Mouse (Mus musculus) heart, postnatal 0 days (tissue): ENCODE measurements around the gene Zfp318. TPM values are rescaled to one million over a fixed set of nuclear protein-coding genes. Genes with fewer than 3 reads are reported as not detected.

Experiments used
- ATAC-seq: fragments of 200-750 bp; cut with Nextera tagmentation; 2 replicates; pipeline ENCODE4 v1.8.0; 2017; ENCODE audit warnings: low read depth, moderate number of reproducible peaks, moderate library complexity; ENCODE audit not compliant: insufficient read depth
- DNase-seq: peaks from one replicate; pipeline ENCODE4 v3.0.0-alpha.2; 2016; ENCODE audit warnings: low spot score
- H3K27ac ChIP-seq: fragments of 300-500 bp; sonication (generic); 2 replicates; pipeline ENCODE4 v1.5.1; 2014; ENCODE audit warnings: low read depth, mild to moderate bottlenecking
- H3K27me3 ChIP-seq: fragments of 300-500 bp; sonication (generic); 2 replicates; pipeline ENCODE4 v1.6.1; 2014; ENCODE audit warnings: low read length, mixed read lengths; ENCODE audit not compliant: control insufficient read depth, insufficient read depth
- H3K36me3 ChIP-seq: fragments of 300-500 bp; sonication (generic); replicated peaks from 2 replicates; pipeline ENCODE4 v1.6.1; 2014; ENCODE audit warnings: low read length, mixed read lengths; ENCODE audit not compliant: control insufficient read depth, insufficient read depth
- H3K4me1 ChIP-seq: fragments of 300-500 bp; sonication (generic); 2 replicates; pipeline ENCODE4 v1.6.1; 2014; ENCODE audit warnings: antibody characterized with exemption; ENCODE audit not compliant: control insufficient read depth, insufficient read depth
- H3K4me2 ChIP-seq: fragments of 300-500 bp; sonication (generic); 2 replicates; pipeline ENCODE4 v1.6.1; 2014; ENCODE audit warnings: low read depth, mild to moderate bottlenecking, low read length, moderate library complexity
- H3K4me3 ChIP-seq: fragments of 300-500 bp; sonication (generic); 2 replicates; pipeline ENCODE4 v1.5.1; 2014; ENCODE audit warnings: low read depth, low read length
- H3K9ac ChIP-seq: fragments of 300-500 bp; sonication (generic); replicated peaks from 2 replicates; pipeline ENCODE4 v1.6.1; 2014; ENCODE audit warnings: low read depth, low read length, mixed read lengths
- H3K9me3 ChIP-seq: fragments of 300-500 bp; sonication (generic); replicated peaks from 2 replicates; pipeline ENCODE4 v1.6.1; 2016; ENCODE audit warnings: low read length; ENCODE audit not compliant: control insufficient read depth
- CTCF ChIP-seq: IDR thresholded peaks from 2 replicates; pipeline ENCODE4 v1.5.1; 2016; ENCODE audit warnings: antibody characterized with exemption, control low read depth, low read depth
- EP300 ChIP-seq: IDR thresholded peaks from 2 replicates; pipeline ENCODE4 v1.6.1; 2016; ENCODE audit warnings: antibody characterized with exemption, low read depth
- WGBS: fragments of 180-500 bp; shearing (Covaris S2); extraction: QIAGEN DNeasy Blood & Tissue Kit; methylation state at CpG from one replicate; pipeline ENCODE4 v1.1.7; 2014; 5-methylcytosine and 5-hydroxymethylcytosine counted together
- polyA plus RNA-seq: library from polyadenylated mRNA; unstranded; fragments of >200 nt; fragmentation: Nextera tagmentation; extraction: Ambion mirVana; gene quantifications from 2 replicates; pipeline ENCODE4 v1.2.1, GENCODE M21; 2015
- total RNA-seq: library from RNA; depleted of rRNA; stranded (reverse); fragments of >200 nt; gene quantifications from 2 replicates; pipeline ENCODE4 v1.2.3, GENCODE M21; 2014; ENCODE audit warnings: low replicate concordance; rRNA removed

Gene Zfp318
- total RNA-seq (5.3 and 18.1 TPM in 2 replicates), polyA plus RNA-seq (4.2 and 4.4 TPM in 2 replicates)

- peak; percentile 99 for ATAC-seq
- no peak for TF ChIP-seq EP300
- TF ChIP-seq CTCF: 0 out of 2 replicates have a peak, but pooled peaks have one; percentile 5
- H3K4me1 ChIP-seq: peaks cover 8% of the 10 kb centered on the region; the same call in 1 of the 2 replicates
- under 1% methylated on average over 66 of the region's 105 CpGs for WGBS
- peak within 1 kb of the TSS; percentile 87 for H3K9ac ChIP-seq
- peaks cover 12% of the 10 kb centered on the region for H3K36me3 ChIP-seq
- H3K9me3 ChIP-seq: no peaks in the 10 kb centered on the region
- DNase-seq: peak; percentile 95
- peak within 1 kb of the TSS; percentile 93 for H3K4me2 ChIP-seq
- H3K4me3 ChIP-seq: peak within 1 kb of the TSS; percentile 90
- H3K27ac ChIP-seq: peak within 1 kb of the TSS; percentile 86
- no peaks in the 10 kb centered on the region for H3K27me3 ChIP-seq
Measured at GRCm38 (mm10) chr17:46383294-46384060, at the start of gene Zfp318. Gene Zfp318 (plus strand): TSS chr17:46383731.

- DNase-seq (no peak), ATAC-seq (no peak)
- H3K4me2 ChIP-seq: no peak overlapping the region
- no peaks in the 10 kb centered on the region for H3K4me1 ChIP-seq
- H3K36me3 ChIP-seq: no peaks in the 10 kb centered on the region
- H3K27ac ChIP-seq: no peak overlapping the region
- no peak overlapping the region for H3K9ac ChIP-seq
- 22% methylated on average over 5 of the region's 5 CpGs for WGBS
- no peak overlapping the region for H3K4me3 ChIP-seq
- no peaks in the 10 kb centered on the region for H3K9me3 ChIP-seq
- TF ChIP-seq CTCF (peak; percentile 25; the same call in 1 of the 2 replicates), EP300 (no peak)
- no peaks in the 10 kb centered on the region for H3K27me3 ChIP-seq
Measured at GRCm38 (mm10) chr17:46336475-46336874, 47.1 kb upstream of the Zfp318 start.

GRCm38 (mm10) chr17:46341208-46341607, 42.3 kb upstream of the Zfp318 start:
- peaks cover 12% of the 10 kb centered on the region; the same call in 1 of the 2 replicates for H3K9me3 ChIP-seq
- no peaks in the 10 kb centered on the region for H3K36me3 ChIP-seq
- no peak for ATAC-seq
- no peaks in the 10 kb centered on the region for H3K27me3 ChIP-seq
- H3K4me3 ChIP-seq: no peak overlapping the region
- TF ChIP-seq EP300 (no peak), CTCF (no peak)
- no peak overlapping the region for H3K27ac ChIP-seq
- H3K9ac ChIP-seq: no peak overlapping the region
- DNase-seq: no peak
- WGBS: 46% methylated on average over 7 of the region's 7 CpGs
- no peak overlapping the region for H3K4me2 ChIP-seq
- H3K4me1 ChIP-seq: no peaks in the 10 kb centered on the region

- TF ChIP-seq CTCF (no peak), EP300 (no peak)
- no peaks in the 10 kb centered on the region for H3K9me3 ChIP-seq
- no peaks in the 10 kb centered on the region for H3K4me1 ChIP-seq
- H3K27ac ChIP-seq: no peak overlapping the region
- no peak overlapping the region for H3K4me2 ChIP-seq
- H3K36me3 ChIP-seq: no peaks in the 10 kb centered on the region
- no peak overlapping the region for H3K9ac ChIP-seq
- WGBS: 77% methylated on average over 8 of the region's 8 CpGs
- DNase-seq (no peak), ATAC-seq (no peak)
- H3K27me3 ChIP-seq: no peaks in the 10 kb centered on the region
- no peak overlapping the region for H3K4me3 ChIP-seq
Measured at GRCm38 (mm10) chr17:46351026-46351700, 32.4 kb upstream of the Zfp318 start.

- WGBS: 69% methylated on average over 3 of the region's 3 CpGs
- Histone ChIP-seq H3K9me3 (no peaks in the 10 kb centered on the region), H3K4me3 (no peak overlapping the region), H3K27me3 (no peaks in the 10 kb centered on the region), H3K9ac (no peak overlapping the region), H3K4me1 (no peaks in the 10 kb centered on the region), H3K27ac (no peak overlapping the region), H3K36me3 (no peaks in the 10 kb centered on the region), H3K4me2 (no peak overlapping the region)
- peak; percentile 39 for TF ChIP-seq CTCF
- TF ChIP-seq EP300: no peak
- ATAC-seq: no peak
- no peak for DNase-seq
Measured at GRCm38 (mm10) chr17:46371783-46372182, 11.7 kb upstream of the Zfp318 start.
